Mouse (Mus musculus): Measurements from ENCODE around the gene Amotl1. TPM values are rescaled to one million over a fixed set of nuclear protein-coding genes. Genes with fewer than 3 reads are reported as not detected.
A peak's percentile ranks its signal among the peaks of the same experiment; 100 is the strongest.
"Not testable (repeated sequence)": the region's sequence is repeated elsewhere in the genome, so short reads cannot be mapped to it uniquely, and the experiment has no call there.

The Amotl1 gene
- total RNA-seq, 2 experiments from 2014 or later, result 11.8 to 15.8 TPM

DNA sequence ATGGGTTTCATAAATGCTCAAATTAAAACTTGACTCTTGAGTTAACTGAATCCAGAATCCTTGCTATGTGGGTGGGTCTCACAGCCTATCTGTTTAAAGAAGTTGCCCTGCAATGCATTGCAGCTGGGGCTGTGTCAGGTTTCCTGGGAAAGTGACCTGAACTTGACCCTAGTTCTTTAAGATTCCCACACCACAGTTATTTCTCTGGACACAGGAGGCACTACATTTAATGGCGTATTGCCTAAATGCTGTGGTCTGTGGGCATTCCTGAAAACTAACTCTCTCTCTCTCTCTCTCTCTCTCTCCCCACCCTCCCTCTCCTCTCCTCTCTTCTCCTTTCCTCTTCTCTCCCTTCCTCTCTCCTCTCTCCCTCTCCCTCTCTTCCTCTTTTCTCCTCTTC is 59.2 kb downstream of the Amotl1 start:
- DNase-seq (ENCODE audit: low spot score in 2 of 2), result no peak
- no peak for TF ChIP-seq CTCF (conservative IDR thresholded peaks at IDR 0.05)
- Histone ChIP-seq H3K4me3 (no peak overlapping the region), H3K27ac (no peak overlapping the region)

DNA sequence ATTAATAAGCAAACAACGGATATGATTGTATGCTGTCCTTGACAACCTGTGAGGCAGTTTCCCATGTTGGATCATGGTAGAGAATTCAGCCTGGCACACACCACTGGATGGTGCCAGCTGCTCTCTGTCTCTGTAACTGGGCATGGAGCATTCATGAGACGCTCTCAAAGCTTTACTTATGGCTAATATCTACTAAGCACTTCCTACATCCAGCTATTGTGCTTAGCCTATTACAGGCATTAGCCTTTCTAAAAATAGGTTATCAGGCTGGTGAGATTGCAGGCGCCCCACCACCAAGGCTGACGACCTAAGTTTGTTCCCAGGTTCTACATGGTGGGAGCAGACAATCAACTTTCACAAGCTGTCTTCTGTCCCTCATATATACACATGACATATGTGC is 65.9 kb downstream of the Amotl1 start:
- Histone ChIP-seq H3K4me3 (no peak overlapping the region), H3K27ac (no peak overlapping the region)
- no peak for TF ChIP-seq CTCF (conservative IDR thresholded peaks at IDR 0.05)
- no peak for DNase-seq (ENCODE audit: low spot score in 2 of 2)

DNA sequence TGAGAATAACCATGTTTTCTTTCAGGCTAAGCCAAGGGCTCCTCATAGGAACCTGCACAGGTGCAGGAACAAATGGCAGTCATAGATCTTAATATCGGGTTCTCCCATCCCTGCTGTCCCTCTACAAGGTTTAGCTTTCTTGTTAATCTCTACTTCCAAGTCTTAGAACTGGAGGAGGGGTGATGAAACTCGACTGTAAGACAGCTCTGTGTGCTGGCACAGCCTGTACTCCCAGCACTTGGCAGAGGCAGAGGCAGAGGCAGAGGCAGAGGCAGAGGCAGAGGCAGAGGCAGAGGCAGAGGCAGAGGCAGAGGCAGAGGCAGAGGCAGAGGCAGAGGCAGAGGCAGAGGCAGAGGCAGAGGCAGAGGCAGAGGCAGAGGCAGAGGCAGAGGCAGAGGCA is 68.5 kb downstream of the Amotl1 start:
- DNase-seq (ENCODE audit: low spot score in 2 of 2); H3K4me3 ChIP-seq; H3K27ac ChIP-seq: not testable (repeated sequence)

DNA sequence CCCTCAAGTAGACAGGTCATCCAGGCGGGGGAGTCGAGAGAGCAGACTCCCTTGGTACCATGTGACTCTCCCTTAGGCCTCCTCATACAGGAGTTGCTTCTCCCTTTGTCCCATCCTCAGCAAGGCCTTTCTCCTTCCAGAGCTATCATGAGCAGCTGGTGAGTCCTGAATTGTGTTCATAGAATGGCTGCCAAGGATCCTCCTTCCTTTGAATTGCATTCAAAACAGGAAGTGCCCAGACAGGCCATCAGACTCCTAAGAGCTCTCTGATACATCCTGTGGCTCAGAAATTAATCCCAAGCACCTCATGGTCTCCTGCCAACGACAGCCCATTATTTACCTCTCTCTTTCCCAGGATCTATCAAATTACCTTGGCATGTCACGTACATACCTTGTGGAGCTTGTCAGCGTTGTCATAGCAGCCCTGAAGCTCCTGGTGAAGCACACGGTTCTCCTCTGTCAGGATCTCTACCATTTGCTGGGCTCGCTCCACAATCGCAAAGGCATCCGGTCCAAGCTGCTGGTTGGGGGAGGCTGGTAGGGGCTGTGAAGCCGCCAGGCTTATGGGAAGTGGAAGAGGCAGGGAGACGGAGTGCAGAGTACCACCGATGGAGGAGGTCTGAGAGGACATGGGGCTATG is 70.0 kb downstream of the Amotl1 start:
- Histone ChIP-seq H3K27ac (peak overlapping the region; percentile 23; the same call in 1 of the 2 replicates), H3K4me3 (no peak overlapping the region)
- no peak for DNase-seq (ENCODE audit: low spot score in 2 of 2)
- no peak for TF ChIP-seq CTCF (conservative IDR thresholded peaks at IDR 0.05)

DNA sequence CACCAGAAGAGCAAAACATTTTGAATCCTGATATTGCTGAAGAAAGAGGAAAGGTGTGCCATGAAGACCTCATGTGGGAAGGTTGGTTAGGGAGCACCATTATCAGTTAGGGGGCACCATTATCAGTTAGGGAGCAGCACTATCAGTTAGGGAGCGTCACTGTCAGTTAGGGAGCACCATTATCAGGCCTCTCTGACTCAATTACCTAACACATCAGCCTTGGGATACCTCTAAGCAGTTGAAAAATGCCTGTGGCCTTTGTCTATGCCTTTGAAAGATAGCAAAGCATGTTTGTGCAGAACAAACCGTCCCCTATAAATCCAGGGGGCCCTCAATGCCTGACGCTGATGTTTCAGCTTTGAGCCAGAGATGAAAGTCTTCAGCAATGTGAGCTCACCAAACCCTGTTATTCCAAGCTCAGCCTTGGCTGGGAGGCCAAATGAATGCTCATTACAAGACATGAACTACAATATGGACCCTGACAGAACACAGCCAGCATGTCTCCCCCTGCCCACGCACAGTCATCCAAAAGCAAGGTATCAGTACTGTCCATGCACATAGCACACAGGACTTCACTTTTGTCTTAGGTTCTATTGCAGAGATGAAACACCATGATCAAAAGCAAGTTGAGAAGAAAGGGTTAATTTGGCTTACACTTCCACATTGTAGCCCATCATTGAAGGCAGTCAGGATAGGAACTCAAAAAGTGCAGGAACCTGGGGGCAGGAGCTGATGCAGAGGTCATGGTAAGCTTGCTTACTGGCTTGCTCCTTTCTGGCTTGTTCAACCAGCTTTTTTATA is 75.5 kb downstream of the Amotl1 start:
- no peak overlapping the region for H3K4me3 ChIP-seq
- H3K27ac ChIP-seq, result no peak overlapping the region
- no peak for DNase-seq (ENCODE audit: low spot score in 2 of 2)
- no peak for TF ChIP-seq CTCF (conservative IDR thresholded peaks at IDR 0.05)

DNA sequence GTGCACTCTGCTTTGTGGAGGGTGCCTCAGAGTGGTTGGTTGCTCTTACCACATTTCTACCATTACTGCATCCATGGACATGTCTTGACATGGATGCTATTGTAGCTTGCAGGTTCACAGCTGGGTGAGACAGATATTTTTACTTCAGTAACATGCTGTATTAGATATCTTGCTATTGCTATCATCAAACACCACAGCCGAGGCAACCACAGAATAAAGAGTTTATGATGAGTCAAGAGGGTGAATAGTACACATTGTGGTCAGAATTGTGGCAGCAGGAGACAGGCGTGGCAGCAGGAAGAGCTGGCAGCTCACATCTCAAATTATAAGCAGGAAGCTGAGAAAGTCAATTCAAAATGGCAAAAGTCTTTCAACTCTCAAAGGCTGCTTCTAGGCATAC is 76.4 kb downstream of the Amotl1 start:
- Histone ChIP-seq H3K27ac (no peak overlapping the region), H3K4me3 (no peak overlapping the region)
- no peak for TF ChIP-seq CTCF (conservative IDR thresholded peaks at IDR 0.05)
- DNase-seq (ENCODE audit: low spot score in 2 of 2), result no peak

DNA sequence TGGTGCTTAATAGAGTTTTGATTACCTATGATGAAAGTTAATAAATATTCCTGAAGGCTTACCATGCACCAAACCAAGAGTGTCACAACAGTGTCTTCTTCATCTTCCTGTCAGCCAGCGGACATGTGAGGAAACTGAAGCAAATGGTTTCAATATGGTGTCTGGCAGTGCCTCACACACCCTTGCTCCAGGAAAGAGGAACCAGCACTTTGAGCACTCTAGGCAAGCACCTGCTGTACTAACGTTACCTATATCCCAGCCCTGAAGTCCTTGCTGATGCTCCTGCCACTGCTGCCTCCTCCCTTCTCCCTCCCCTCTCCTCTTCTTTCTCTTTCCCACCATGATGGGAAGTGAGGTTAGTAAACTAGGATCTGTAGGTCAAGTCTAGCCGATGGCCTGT is 80.4 kb downstream of the Amotl1 start:
- no peak overlapping the region for H3K27ac ChIP-seq
- H3K4me3 ChIP-seq, result no peak overlapping the region
- DNase-seq (ENCODE audit: low spot score in 2 of 2), result no peak
- TF ChIP-seq CTCF (conservative IDR thresholded peaks at IDR 0.05), result no peak

DNA sequence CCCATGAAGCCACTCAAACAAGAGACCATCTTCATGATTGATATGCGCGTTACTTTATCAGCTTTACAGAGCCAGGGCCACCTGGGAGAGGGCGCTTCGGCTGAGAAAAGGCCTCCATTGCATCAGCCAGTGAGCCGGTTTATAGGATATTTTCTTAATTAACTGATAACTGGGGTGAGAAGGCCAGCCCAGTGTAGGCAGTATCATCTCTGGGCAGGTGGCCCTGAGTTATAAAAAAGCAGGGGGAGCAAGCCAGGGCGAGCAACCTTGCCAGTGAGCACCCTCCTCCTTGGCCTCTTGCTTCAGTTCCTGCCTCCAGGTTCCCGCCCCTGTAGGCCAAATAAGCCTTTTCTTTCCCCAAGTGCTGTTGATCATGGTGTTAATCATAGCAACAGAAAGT is 81.5 kb downstream of the Amotl1 start:
- TF ChIP-seq CTCF (conservative IDR thresholded peaks at IDR 0.05), result no peak
- H3K4me3 ChIP-seq, result no peak overlapping the region
- DNase-seq (ENCODE audit: low spot score in 2 of 2), result no peak
- H3K27ac ChIP-seq, result no peak overlapping the region

DNA sequence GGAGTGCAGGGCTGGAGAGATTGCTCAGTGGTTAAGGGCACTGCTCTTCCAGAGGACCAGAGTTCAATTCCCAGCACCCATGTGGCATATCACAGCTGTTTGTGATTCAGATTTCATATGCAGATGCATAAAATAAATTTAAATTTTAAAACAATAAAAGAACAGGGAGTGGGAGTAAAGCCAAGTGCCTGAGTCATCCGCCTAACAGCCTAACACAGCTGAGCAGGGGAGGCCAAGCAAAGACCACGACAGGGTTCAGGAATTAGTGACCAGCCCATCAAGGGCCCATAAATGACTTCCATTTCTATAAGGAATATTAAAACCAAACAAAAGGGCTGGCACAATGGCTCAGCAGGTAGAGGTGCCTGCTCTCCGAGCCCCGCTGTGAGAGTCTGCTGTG is 84.3 kb downstream of the Amotl1 start:
- H3K4me3 ChIP-seq, result no peak overlapping the region
- no peak for DNase-seq (ENCODE audit: low spot score in 2 of 2)
- no peak for TF ChIP-seq CTCF (conservative IDR thresholded peaks at IDR 0.05)
- no peak overlapping the region for H3K27ac ChIP-seq

DNA sequence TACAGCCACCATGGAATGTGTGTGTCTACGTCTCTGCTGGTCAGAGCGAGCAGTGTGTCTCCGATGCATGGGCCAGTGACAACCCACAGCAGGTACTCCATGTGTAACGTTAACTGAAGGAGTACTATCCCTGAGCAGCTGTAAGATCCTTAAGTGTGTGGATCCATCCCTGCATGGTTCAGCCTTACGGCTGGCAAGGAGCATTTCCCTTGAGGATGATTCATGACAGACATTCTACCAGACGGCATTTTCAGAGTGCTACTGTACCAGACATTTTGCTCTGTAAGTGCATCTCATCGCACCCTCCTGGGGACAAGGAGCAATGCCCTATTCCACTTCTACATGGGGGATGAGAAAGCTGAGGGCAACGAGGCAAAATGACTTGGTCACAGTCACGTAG is 84.9 kb downstream of the Amotl1 start:
- Histone ChIP-seq H3K27ac (no peak overlapping the region), H3K4me3 (no peak overlapping the region)
- no peak for DNase-seq (ENCODE audit: low spot score in 2 of 2)
- TF ChIP-seq CTCF (conservative IDR thresholded peaks at IDR 0.05), result no peak

DNA sequence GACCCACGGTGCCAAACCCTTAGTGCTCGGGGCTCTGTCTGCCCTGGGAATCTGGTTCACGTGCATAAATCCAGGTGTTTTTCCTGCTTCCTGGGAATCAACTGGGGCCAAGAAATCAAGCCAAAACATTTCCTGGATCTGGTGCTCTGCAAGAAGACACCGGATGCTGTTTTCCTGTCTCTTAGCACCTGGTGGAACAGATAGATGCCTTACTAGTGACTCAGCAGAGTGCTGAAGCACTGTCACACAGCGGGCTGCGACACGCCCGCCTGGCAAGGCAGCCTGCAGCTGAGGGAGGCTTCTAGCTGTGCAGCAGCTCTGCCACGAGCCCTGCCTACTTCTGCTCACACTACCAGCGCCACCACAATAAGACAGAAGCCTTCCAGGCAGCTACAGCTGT is 85.4 kb downstream of the Amotl1 start:
- peak; percentile 14 to 41 for DNase-seq (ENCODE audit: low spot score in 2 of 2)
- Histone ChIP-seq H3K4me3 (no peak overlapping the region), H3K27ac (no peak overlapping the region)
- TF ChIP-seq CTCF (conservative IDR thresholded peaks at IDR 0.05), result no peak

DNA sequence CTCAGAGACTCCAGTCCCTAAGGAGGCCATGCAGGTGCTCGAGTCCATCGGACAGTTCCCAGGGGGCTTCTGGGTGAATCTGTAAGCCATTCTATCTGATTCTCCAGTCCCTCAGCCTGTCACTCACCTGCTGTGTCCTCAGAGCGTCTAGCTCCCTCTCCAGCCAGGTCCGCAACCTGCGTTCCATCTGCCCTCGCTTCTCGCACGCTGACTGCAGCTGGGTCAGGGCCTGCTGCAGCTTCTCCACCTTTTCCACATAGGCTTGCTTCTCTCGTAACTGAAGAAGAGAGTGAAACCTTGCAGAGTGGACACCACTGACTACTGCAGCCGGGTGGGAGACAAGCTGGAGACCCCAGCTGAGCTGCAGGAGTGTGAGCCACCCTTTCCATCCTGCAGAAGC is 86.5 kb downstream of the Amotl1 start:
- Histone ChIP-seq H3K4me3 (no peak overlapping the region), H3K27ac (no peak overlapping the region)
- no peak for DNase-seq (ENCODE audit: low spot score in 2 of 2)
- TF ChIP-seq CTCF (conservative IDR thresholded peaks at IDR 0.05), result no peak

DNA sequence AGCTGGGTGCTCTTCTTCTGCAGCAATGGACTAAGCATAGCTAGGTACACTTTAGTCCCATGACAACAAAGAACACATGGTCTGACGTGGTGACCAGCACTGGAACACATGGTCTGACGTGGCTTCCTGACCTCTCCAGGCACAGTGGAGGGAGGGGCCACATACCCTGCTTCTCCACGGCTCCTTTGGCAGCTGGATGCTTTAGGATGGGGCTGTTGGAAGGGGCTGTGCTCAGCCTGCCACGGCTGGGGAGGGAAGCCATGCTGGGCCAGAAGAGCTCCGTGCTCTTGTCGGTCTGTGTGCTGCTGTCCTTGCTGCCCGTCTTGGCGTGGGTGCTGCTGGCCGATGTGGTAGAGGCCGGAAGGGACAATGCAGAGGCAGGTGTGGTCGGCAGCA is 96.5 kb downstream of the Amotl1 start:
- Histone ChIP-seq H3K27ac (no peak overlapping the region), H3K4me3 (no peak overlapping the region)
- no peak for TF ChIP-seq CTCF (conservative IDR thresholded peaks at IDR 0.05)
- no peak for DNase-seq (ENCODE audit: low spot score in 2 of 2)
